Mouse (Mus musculus): ENCODE results near the gene Mixl1. TPM values are rescaled to one million over a fixed set of nuclear protein-coding genes. Genes with fewer than 3 reads are reported as not detected.
A peak's percentile ranks its signal among the peaks of the same experiment; 100 is the strongest.

Mixl1 gene
- 0.09 and 0.14 TPM in 2 replicates for polyA plus RNA-seq (2014; fragmentation: Nextera tagmentation; extraction: Ambion mirVana)

DNA sequence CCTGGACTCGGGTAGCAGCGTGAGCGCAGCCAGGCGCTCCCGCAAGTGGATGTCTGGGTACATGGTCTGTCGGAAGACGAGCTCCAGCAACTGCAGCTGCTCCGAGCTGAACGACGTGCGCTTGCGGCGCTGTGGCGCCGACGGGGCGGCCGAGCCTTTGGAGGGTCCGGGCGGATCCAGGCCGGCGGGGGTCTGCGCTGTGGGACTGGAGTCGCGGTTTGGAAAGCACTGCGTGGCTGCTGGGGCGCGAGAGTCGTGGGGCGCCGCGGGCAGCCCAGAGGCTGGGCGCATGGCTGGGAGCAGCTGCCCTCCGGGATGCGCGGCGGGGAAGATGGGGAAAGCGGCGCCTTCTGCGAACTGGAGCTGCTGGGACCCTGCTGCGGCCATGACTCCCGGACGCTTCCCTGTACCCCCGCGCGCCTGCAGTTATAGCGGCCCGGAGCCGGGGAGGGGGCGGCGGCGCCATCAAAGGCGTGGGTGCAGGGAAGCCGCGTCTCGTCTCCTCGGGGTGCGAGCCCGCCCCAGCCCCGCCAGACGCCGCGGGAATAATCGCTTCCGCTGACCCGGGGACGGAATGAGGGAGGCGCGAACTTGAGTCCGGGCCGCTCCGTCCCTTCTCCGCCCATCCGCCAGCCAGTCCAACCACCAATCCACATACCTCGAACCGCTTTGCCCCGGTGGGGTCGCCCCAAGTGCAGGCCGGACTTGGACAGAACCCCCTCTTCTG is at the start of gene Mixl1:
Gene Mixl1, minus strand, starts transcription at position 409 of the 727 bp plus-strand sequence.
- Histone ChIP-seq H3K9me3 (ENCODE audit: control insufficient read depth, low read length) (no peaks in the 10 kb centered on the region), H3K27ac (replicated peaks; ENCODE audit: low read depth, low read length) (no peak within 1 kb of the TSS), H3K4me3 (ENCODE audit: low read depth, low read length) (peak within 1 kb of the TSS; percentile 45), H3K27me3 (replicated peaks; ENCODE audit: control insufficient read depth, insufficient read depth, low read length) (peaks cover 44% of the 10 kb centered on the region), H3K9ac (ENCODE audit: low read depth, low read length) (peak within 1 kb of the TSS; percentile 58), H3K4me2 (ENCODE audit: low read depth, low read length) (peak within 1 kb of the TSS; percentile 68), H3K36me3 (ENCODE audit: control insufficient read depth, insufficient read depth, low read length) (peaks cover 12% of the 10 kb centered on the region; the same call in 1 of the 2 replicates), H3K4me1 (ENCODE audit: control insufficient read depth, insufficient read depth, low read length) (0 out of 2 replicates have a peak, but pooled peaks cover 6% of the 10 kb centered on the region)
- WGBS: under 1% methylated on average over 42 of the region's 79 CpGs
- ATAC-seq (ENCODE audit: low read depth) (no peak; the same call in 1 of the 2 replicates), DNase-seq (ENCODE audit: low spot score) (peak; percentile 38)

DNA sequence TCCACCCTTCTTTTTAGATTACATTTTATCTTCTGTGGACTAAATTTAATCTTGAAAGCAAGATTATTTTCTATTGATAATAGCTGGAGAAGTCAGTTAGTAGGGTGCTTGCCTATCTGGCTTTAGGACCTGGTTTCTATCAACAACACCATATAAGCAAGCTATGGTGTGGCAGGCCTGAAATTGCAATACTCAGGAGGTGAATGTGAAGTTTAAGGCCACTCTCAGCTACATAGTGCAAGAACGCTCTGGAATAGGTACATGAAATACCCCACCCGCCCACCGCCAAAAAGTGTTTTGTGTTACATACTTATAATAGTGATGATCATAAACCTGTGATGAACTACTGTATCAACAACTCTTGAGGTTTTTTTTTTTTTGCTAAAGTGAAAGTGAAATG is 32.4 kb upstream of the Mixl1 start:
- Histone ChIP-seq H3K4me2 (ENCODE audit: low read depth, low read length) (no peak overlapping the region), H3K27ac (replicated peaks; ENCODE audit: low read depth, low read length) (no peak overlapping the region), H3K4me3 (ENCODE audit: low read depth, low read length) (no peak overlapping the region), H3K4me1 (ENCODE audit: control insufficient read depth, insufficient read depth, low read length) (peaks cover 19% of the 10 kb centered on the region), H3K9ac (ENCODE audit: low read depth, low read length) (no peak overlapping the region), H3K27me3 (replicated peaks; ENCODE audit: control insufficient read depth, insufficient read depth, low read length) (no peaks in the 10 kb centered on the region), H3K36me3 (ENCODE audit: control insufficient read depth, insufficient read depth, low read length) (peaks cover 13% of the 10 kb centered on the region), H3K9me3 (ENCODE audit: control insufficient read depth, low read length) (no peaks in the 10 kb centered on the region)
- 94% methylated on average over 3 of the region's 3 CpGs for WGBS
- no peak for ATAC-seq (ENCODE audit: low read depth)
- DNase-seq (ENCODE audit: low spot score): no peak

DNA sequence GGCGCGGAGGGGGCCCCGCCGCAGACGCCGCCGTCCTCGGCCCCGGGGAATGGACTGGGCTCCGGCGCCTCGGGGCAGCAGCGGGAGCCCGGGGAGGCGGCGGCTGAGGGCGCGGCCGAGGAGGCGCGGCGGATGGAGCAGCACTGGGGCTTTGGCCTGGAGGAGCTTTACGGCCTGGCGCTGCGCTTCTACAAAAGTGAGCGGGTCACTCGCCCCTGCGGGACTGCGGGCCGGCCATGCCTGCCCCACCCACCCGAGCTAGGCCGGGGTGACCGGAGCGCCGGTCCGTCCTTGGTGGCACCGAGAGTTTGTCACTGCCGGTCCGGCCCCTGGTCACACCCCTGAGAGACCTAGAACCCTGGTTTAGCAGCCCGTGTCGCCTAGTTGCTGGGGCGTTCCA is 29.3 kb upstream of the Mixl1 start:
- H3K4me3 ChIP-seq (ENCODE audit: low read depth, low read length): peak overlapping the region; percentile 98
- DNase-seq (ENCODE audit: low spot score): peak; percentile 11
- peak overlapping the region; percentile 98 for H3K9ac ChIP-seq (ENCODE audit: low read depth, low read length)
- H3K4me2 ChIP-seq (ENCODE audit: low read depth, low read length): peak overlapping the region; percentile 81
- H3K27ac ChIP-seq (replicated peaks; ENCODE audit: low read depth, low read length): peak overlapping the region; percentile 90
- H3K4me1 ChIP-seq (ENCODE audit: control insufficient read depth, insufficient read depth, low read length): peaks cover 19% of the 10 kb centered on the region
- no peaks in the 10 kb centered on the region for H3K36me3 ChIP-seq (ENCODE audit: control insufficient read depth, insufficient read depth, low read length)
- no peaks in the 10 kb centered on the region for H3K27me3 ChIP-seq (replicated peaks; ENCODE audit: control insufficient read depth, insufficient read depth, low read length)
- ATAC-seq (ENCODE audit: low read depth): peak; percentile 77
- under 1% methylated on average over 32 of the region's 42 CpGs for WGBS
- no peaks in the 10 kb centered on the region for H3K9me3 ChIP-seq (ENCODE audit: control insufficient read depth, low read length)

DNA sequence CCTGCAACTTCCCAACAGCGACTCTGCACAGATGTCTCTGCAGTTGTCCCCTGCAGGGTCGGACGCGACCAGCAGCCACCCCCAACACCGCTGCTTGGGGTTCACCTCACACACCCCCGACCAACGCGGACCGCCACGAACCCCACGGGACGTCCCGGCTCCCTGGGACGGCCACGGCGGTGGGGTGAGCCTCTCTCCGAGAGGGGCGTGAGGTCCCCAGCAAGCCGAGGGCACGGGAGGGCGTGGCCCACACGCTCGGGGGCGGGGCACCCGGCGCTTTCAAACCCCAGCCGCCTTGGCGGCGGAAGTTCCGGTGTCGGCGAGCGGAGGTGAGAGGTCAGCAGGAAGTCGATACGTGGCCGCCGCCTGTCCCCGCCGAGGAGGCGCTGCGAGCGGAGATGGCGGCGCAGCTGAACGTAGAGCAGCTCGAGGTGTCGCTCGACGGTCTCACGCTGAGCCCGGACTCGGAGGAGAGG is 28.9 kb upstream of the Mixl1 start, which contains the start of gene Acbd3:
Gene Acbd3, plus strand, starts transcription at position 340 of the 476 bp plus-strand sequence.
- peak within 1 kb of the TSS; percentile 90 for H3K27ac ChIP-seq (replicated peaks; ENCODE audit: low read depth, low read length)
- DNase-seq (ENCODE audit: low spot score): peak; percentile 95
- H3K4me3 ChIP-seq (ENCODE audit: low read depth, low read length): peak within 1 kb of the TSS; percentile 98
- H3K9me3 ChIP-seq (ENCODE audit: control insufficient read depth, low read length): no peaks in the 10 kb centered on the region
- H3K4me1 ChIP-seq (ENCODE audit: control insufficient read depth, insufficient read depth, low read length): peaks cover 19% of the 10 kb centered on the region
- peak; percentile 97 for ATAC-seq (ENCODE audit: low read depth)
- WGBS: 0% methylated on average over 12 of the region's 52 CpGs
- H3K4me2 ChIP-seq (ENCODE audit: low read depth, low read length): peak within 1 kb of the TSS; percentile 81
- peak within 1 kb of the TSS; percentile 98 for H3K9ac ChIP-seq (ENCODE audit: low read depth, low read length)
- no peaks in the 10 kb centered on the region for H3K27me3 ChIP-seq (replicated peaks; ENCODE audit: control insufficient read depth, insufficient read depth, low read length)
- H3K36me3 ChIP-seq (ENCODE audit: control insufficient read depth, insufficient read depth, low read length): no peaks in the 10 kb centered on the region

DNA sequence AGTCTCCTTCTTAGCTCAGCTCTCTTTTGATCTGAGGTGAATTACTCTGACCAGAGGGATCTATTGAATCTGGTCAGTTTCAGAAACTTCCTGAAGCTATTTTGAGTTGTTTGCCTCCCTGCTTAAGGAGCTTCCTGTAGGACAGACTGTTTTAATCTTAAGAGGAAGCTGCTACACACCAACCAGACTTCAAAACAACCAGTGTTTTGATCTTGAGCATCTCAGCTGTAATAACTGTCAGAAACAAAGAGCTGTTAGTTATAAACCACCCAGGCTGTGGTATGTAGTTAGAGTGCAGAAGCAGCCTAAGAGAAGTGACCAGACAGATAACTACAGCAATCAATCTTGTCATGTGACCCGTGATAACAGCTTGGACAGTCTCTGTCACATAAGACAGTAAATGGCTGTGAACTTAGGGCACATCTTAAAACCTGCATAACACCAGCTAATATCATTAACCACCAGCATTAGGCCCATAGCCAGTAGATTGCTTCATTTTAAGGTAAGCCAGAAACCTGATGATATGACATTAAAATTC is 26.9 kb upstream of the Mixl1 start:
- 48% methylated on average over 1 of the region's 1 CpGs for WGBS
- no peak for DNase-seq (ENCODE audit: low spot score)

DNA sequence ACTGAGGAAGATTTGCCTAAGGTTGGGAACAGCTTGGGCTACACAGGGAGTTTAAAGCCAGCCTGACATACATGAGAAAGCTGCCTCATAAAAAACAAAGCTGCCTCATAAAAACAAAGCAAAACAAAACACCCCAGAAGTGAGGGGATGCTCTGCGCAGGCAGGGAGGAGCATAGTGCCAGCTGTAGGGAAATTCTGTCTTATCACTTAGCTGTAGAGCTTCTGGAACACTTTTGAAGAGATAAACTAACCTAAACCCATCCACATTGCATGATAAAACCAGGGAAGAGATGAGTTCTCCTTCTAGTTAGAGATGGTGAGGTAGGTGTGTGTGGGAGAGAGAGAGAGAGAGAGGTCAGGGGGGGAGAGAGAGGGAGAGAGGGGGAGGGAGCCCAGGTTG is 25.8 kb upstream of the Mixl1 start:
- 68% methylated on average over 1 of the region's 1 CpGs for WGBS
- ATAC-seq (ENCODE audit: low read depth): no peak

More for the DNA sequence above, 26.9 kb upstream of the Mixl1 start:
- H3K9ac ChIP-seq (ENCODE audit: low read depth, low read length): no peak overlapping the region
- no peak overlapping the region for H3K4me2 ChIP-seq (ENCODE audit: low read depth, low read length)
- no peak overlapping the region for H3K4me3 ChIP-seq (ENCODE audit: low read depth, low read length)
- no peak overlapping the region for H3K27ac ChIP-seq (replicated peaks; ENCODE audit: low read depth, low read length)
- ATAC-seq (ENCODE audit: low read depth): no peak
- H3K4me1 ChIP-seq (ENCODE audit: control insufficient read depth, insufficient read depth, low read length): peaks cover 19% of the 10 kb centered on the region
- H3K9me3 ChIP-seq (ENCODE audit: control insufficient read depth, low read length): no peaks in the 10 kb centered on the region
- H3K36me3 ChIP-seq (ENCODE audit: control insufficient read depth, insufficient read depth, low read length): no peaks in the 10 kb centered on the region
- H3K27me3 ChIP-seq (replicated peaks; ENCODE audit: control insufficient read depth, insufficient read depth, low read length): no peaks in the 10 kb centered on the region

DNA sequence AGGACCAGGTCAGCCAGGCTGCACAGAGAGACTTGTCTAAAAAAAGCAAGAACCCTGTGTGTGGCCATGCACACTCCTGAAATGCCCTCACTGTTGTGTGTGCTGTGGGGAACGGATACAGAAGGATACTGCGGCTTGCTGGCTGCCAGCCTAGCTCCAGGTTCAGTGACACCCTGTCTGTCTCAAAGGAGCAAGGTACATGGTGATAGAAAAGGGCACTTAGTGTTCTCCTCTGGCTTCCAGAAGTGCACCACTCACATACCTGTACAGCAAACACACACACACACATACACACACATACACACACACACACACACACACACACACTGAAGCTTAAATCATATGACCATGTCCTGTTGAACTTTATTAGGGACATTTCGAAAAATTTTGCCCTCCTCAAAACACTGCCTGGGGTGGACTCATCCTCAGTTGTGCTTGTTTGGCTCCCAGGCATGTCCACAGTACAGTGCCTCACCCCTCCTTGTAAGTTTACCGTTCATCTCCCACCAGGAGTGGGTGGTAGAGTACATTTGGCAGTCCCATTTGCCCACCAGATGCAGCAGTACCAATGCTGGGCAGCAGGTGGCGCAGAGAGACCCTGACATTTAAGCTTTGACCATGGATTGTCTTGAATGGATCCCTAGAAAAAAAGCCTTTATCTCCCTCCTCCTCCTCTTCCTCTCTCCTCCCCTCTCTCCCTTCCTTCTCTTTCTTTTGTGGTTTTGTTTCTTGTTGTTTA is 23.3 kb upstream of the Mixl1 start:
- 0 out of 2 replicates have a peak, but pooled peaks cover 3% of the 10 kb centered on the region for H3K4me1 ChIP-seq (ENCODE audit: control insufficient read depth, insufficient read depth, low read length)
- H3K9me3 ChIP-seq (ENCODE audit: control insufficient read depth, low read length): no peaks in the 10 kb centered on the region
- ATAC-seq (ENCODE audit: low read depth): peak; percentile 55
- no peak overlapping the region for H3K27ac ChIP-seq (replicated peaks; ENCODE audit: low read depth, low read length)
- H3K4me2 ChIP-seq (ENCODE audit: low read depth, low read length): no peak overlapping the region
- DNase-seq (ENCODE audit: low spot score): peak; percentile 43
- H3K36me3 ChIP-seq (ENCODE audit: control insufficient read depth, insufficient read depth, low read length): no peaks in the 10 kb centered on the region
- no peak overlapping the region for H3K4me3 ChIP-seq (ENCODE audit: low read depth, low read length)
- WGBS: 38% methylated on average over 5 of the region's 5 CpGs
- no peaks in the 10 kb centered on the region for H3K27me3 ChIP-seq (replicated peaks; ENCODE audit: control insufficient read depth, insufficient read depth, low read length)
- H3K9ac ChIP-seq (ENCODE audit: low read depth, low read length): no peak overlapping the region

More for the DNA sequence above, 25.8 kb upstream of the Mixl1 start:
- Histone ChIP-seq H3K36me3 (ENCODE audit: control insufficient read depth, insufficient read depth, low read length) (no peaks in the 10 kb centered on the region), H3K9ac (ENCODE audit: low read depth, low read length) (no peak overlapping the region), H3K27ac (replicated peaks; ENCODE audit: low read depth, low read length) (no peak overlapping the region), H3K9me3 (ENCODE audit: control insufficient read depth, low read length) (no peaks in the 10 kb centered on the region), H3K27me3 (replicated peaks; ENCODE audit: control insufficient read depth, insufficient read depth, low read length) (no peaks in the 10 kb centered on the region), H3K4me3 (ENCODE audit: low read depth, low read length) (no peak overlapping the region), H3K4me2 (ENCODE audit: low read depth, low read length) (no peak overlapping the region), H3K4me1 (ENCODE audit: control insufficient read depth, insufficient read depth, low read length) (peaks cover 14% of the 10 kb centered on the region; the same call in 1 of the 2 replicates)
- no peak for DNase-seq (ENCODE audit: low spot score)

DNA sequence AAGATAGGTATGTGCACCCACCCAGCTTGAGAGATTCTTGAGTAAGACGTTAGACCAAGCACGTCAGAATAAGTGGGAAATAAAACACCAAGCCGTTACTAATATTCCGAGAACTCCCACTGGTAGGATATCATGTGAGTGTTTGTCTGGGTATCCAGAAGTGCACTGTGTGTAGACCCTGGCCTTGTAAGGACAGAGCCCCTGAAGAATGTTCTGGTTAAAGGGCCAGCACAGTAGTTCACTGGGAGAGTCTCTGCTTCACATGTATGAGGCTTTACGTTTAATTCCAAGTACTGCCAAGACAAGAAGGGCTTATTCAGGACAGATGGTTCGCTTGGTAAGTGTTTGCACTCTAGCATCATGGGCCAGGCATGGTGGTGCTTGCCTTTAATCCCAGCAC is 22.6 kb upstream of the Mixl1 start:
- Histone ChIP-seq H3K4me1 (ENCODE audit: control insufficient read depth, insufficient read depth, low read length) (no peaks in the 10 kb centered on the region), H3K9me3 (ENCODE audit: control insufficient read depth, low read length) (no peaks in the 10 kb centered on the region), H3K36me3 (ENCODE audit: control insufficient read depth, insufficient read depth, low read length) (no peaks in the 10 kb centered on the region), H3K4me3 (ENCODE audit: low read depth, low read length) (no peak overlapping the region), H3K9ac (ENCODE audit: low read depth, low read length) (no peak overlapping the region), H3K27me3 (replicated peaks; ENCODE audit: control insufficient read depth, insufficient read depth, low read length) (no peaks in the 10 kb centered on the region), H3K27ac (replicated peaks; ENCODE audit: low read depth, low read length) (no peak overlapping the region), H3K4me2 (ENCODE audit: low read depth, low read length) (no peak overlapping the region)
- WGBS: 80% methylated on average over 6 of the region's 6 CpGs
- no peak for ATAC-seq (ENCODE audit: low read depth)
- no peak for DNase-seq (ENCODE audit: low spot score)

All from embryonic facial prominence, embryonic 14.5 days (tissue).